Mouse (Mus musculus) adipocyte (in vitro differentiated cells): Measurements from ENCODE around the gene Pccb.

Experiments used
- DNase-seq: peaks from one replicate; pipeline ENCODE4 v3.0.0-alpha.2; 2016; ENCODE audit warnings: low spot score

Pccb gene

DNA sequence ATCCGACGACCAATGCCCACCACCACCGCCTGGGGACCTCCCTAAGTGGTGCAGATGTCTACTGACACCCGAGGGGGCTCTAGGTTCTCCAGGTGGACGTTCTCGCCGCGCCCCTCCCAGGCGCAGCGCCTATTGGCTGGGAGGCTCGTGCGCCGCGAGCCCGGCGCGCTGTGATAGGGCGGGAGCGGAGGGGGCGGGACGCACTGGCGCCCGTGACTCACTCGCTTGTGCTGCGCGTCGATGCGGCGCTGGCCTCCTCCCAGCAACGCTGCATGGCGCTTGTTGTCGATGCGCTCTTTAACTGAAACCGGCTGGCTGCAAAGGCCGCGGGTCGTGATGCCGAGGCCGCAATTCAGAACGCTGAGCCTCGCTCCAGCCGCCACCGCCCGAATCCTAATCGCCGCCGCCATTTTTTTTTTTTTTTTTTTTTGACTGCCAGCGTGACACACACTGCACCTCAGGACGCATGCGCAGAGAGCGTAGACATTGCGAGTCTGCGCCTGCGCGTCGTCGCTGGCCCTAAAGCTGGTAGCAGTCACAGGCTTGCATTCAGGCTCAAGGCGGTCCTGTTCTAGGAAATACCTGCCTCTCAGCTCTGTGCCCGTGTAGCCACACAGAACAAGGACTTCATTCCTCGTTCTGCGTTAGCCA is at the start of gene Pccb:
Gene Pccb (minus strand): TSS at position 451 of the 651 bp plus-strand sequence.
- DNase-seq: peak; percentile 98

DNA sequence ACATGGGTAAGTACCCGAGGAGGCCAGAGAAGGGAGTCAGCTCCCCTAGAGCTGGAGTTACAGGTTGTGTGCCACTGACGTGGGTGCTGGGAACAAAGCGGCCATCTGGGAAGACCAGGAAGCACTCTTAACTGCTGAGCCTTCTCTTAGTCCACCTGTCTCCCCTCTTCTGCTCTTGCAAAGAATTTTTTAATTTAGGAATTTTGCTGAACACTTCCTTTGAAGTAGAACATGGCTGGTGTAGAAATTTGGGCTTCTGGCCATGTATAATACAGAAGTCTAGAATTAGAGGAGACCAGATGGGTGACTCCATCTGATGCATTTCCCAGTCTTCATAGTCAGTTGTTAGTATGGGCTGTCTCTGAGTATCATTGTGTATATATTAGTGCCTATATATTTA is 49.0 kb upstream of the Pccb start:
- DNase-seq: no peak

DNA sequence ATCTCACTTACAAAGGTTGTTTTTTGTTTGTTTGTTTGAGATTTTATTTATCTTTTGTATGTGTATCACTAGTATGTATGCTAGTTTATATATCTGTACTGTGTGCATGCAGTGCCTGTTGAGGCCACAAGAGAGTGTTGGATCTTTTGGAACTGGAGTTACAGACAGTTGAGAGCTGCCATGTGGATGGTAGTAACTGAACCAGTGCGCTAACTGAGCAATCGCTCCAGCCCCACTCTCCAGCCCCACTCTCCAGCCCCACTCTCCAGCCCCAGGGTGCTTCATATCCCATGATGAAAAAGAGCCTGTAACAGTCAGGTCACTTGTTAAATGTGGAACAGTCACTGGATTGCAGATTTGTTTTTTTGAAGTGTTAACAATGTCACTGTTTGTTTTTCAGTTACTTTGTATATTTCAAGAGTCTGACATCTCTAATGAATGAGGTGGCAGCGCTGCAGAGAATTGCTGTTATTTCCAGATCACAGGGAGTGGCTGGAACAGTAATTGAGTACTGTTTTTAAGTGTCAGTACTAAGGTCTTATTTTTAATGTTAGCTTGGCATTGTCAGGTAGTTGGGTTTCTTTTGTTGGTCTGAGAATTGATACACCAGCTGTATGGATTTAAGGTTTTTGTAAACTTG is 45.5 kb upstream of the Pccb start:
- no peak for DNase-seq

DNA sequence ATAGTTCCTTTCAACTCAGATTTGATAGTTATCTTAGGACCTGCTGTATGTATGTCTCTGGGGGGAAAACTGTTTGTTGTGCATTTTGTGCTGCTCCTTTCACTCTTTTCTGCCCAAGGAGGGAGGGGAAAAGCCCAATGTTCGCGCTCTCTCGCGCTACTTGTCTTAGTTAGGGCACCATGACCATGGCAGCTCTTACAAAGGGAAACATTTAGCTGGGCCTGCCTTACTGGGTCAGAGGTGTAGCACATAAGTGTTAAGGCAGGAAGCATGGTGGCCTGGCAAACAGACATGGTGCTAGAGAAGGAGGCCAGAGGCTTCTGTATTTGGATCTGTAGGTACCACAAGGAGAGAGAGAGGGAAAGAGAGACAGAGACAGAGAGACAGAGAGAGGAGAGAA is 43.9 kb upstream of the Pccb start:
- DNase-seq: peak; percentile 49

DNA sequence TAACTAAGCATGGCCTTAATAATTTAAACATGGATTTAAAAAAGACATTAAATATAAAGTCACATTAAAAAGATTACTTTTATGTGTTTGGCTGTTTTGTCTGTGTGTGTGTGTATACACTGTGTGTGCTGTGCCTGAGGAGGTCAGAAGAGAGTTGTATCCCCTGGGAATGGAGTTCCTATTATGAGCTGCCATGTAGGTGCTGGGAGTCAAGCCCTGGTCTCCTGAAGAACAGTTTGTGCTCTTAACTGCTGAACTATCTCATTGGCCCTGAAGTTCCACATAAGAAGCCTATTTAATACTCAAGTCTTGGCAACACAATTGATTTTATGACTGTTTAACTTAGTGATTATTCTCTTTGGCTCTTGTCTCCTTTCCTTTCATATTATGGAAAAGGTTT is 42.8 kb upstream of the Pccb start:
- DNase-seq: peak; percentile 24

DNA sequence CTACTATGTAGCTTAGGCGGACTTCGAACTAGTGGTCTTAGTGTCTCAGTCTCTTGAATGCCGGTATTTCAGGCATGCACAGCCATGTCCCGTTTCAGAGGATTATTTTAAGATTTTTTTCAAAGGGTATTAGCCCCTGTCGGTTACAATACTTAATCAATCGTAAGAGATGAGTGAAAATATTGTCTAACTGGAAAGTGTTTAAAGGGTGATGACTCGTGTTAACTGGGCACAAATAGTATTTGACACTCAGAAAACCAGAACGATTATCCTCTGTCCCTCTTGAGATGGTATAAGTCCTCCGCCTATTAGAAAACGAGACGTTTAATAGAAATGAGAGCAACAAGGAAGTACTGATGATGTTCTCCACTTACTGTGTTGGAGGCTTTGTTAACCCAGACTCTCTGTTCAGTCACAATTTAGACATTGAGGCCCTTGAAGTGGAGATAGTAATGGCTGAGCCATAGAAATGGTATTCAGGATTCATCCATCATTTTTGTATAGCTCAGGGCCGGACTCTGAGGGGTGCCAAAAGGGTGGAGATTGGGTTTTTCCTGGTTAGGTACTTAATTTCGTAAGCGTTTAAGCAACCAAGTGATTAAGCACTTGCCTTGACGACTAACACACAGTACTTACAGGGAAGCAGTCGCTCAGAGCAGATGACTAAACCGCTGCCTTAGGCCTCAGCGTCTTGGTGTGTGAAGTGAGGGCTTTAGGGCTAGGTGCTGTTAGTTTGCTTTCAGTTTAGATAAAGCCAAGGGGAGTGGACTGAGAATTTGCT is 41.6 kb upstream of the Pccb start:
- DNase-seq: peak; percentile 55

DNA sequence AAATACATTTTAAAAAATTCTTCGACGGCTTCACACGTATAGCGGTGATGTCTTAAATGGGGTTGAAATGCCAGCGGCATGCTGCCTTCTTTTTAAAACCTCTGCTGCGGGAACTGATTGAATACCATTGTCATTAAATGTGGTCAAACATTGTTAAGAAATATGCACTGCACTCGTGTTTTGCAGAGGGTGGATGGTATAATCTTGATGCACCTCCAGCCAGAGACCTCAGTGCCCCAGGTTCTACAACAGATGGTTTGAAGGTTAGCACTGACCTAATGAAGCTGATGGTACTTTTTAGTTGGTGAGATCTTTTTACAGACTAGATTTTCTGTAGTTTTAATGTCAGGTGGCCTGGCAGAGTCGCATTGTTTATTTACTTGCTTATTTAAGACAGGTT is 41.0 kb upstream of the Pccb start:
- DNase-seq: no peak

DNA sequence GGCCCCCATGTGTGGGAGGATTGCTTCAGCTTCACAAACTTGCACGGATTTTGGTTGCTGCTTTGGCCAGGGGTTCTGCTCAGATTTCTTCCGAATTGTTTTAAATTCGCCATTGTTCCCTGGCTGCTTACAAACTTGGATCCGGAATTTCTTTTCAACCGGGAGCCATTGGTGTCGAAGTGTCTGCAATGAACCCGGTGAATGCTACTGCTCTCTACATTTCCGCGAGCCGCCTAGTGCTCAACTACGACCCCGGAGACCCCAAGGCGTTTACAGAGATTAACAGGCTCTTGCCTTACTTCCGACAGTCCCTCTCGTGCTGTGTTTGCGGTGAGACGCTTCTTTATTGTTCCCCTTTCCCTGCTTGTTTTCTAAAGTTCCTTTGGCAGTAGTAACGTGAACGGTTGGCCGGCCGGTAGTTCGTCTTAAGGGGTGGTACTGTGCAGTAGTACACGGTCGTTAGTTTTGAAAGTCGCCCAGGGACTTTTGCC is 40.4 kb upstream of the Pccb start:
- peak; percentile 43 for DNase-seq

DNA sequence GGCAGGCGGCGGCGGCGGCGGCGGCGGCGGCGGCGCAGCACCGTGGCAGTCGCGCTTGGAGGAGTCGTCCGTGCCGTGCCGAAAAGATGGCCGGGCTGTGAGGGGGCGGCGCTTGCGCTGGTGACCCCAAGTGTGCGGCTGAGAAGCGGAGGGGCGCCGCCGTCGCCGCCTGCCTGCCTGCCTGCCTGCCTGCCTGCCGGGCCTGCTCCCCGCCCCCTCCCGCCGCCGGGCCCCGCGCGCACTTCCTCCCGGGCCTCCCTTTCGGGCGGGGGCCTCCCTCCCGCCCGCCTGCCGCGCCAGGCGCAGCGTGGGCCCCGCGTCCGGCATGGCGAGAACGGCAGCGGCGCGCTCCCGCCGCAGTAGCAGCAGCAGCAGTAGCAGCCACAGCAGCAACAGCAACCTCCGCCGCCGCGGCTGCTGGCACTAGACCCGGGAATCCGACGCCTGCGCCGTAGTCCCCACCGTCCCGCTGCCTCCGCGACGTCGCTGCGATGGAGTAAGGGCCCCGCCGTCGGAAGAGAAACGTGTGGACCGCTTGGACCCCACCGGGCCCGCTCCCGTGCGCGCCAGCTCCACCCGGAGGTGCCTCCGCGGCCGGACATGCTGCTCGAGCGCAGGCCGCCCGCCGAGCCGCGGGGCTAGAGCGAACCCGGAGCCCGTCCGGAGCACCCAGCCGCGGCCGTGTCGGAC is 39.8 kb upstream of the Pccb start:
- peak; percentile 65 for DNase-seq

DNA sequence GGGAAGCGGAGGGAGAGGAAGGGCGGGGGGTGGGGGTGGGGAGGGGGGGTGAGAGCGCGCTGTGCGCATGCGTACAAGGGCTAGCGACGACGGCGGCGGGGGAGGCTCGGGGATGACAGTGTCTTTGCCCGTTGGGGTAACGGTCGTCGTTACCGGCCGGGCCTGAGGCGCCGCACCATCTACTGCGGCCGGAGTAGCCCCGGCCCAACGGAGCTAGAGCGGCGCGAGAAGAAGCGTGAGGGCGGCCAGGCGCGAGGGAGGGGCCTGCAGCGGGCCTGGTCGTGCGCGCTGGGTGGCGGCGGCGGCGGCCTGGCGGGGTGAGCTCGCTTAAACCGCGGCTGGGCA is 39.3 kb upstream of the Pccb start, which contains the start of gene Msl2:
Gene Msl2 (plus strand): TSS at position 115 of the 345 bp plus-strand sequence.
- no peak for DNase-seq

DNA sequence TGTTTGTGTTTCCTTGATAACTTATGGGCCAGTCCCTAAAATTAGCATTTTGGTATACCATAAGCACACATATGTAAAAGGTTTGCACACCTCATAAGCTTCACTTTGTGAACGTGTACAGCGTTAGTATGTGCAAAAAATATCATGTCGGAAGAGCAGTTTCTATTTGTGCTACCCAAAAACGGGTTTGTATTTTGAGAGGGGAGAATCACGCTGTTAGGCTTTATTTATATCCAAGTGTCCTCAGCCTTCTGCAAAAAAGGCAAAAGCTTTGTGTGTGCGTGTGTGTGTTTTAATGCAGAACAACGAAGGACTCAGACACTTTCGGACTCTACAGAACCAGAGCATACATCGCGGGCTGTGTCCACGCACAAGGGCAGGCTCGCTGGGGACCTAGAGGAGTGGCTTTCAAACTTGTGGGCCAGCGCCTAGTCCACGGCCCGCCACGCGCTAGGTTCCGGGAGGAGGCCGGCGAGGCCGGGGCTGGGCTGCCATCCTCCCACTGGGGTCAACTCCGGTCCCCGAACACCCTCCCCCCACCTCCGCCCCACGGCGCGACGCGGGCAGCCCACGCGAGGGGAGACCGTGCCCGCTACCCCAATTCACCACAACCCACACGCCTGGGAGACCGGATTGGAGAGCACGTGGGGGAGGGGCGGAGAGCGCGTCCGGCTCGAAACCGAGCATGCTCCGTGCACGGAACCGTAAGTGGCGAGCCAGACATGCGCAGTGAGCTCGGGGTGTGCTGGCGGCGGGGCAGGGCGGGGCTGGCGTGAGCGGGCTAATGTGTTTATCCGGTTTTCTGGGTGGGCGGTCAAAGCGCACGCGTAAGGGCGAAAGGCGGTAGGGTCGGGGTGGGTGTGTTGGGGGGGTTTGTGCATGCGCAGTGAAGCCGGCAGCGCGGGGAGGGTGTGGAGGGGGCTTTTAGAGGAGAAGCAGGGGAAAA is 38.6 kb upstream of the Pccb start:
- peak; percentile 99 for DNase-seq

DNA sequence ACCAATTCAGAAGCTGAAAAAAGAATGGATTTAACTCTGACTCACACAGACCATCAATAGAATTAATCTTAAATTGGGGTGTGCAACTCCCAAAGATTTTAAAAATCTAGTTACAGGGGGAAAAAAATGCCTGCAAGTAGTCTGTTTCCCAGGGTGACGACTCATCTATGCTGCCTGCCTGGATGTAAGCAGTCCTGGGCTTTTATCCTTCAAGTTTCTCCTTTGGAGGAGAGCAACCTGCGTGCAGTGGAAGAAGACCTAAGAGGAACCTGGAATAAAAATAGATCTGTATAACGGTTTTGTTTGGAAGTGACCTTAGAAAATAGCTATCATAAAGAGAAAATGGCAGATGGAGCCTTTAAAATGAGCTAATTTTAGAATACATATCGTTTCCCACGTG is 37.8 kb upstream of the Pccb start:
- DNase-seq: no peak

DNA sequence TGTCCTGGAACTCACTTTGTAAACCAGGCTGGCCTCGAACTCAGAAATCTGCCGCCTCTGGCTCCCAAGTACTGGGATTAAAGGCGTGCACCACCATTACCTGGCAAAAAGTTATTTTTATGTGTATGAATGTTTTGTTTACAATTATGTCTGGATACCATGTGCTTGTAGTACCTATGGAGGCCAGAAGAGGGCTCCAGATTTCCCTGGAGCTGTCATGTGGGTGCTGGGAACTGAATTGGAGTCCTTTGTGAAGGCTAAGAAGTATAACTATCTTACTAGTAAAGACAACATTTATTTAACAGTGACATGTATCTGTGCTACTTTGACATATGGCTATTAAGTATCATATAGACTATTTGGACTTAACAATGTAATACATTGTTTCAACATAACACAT is 35.1 kb upstream of the Pccb start:
- no peak for DNase-seq

DNA sequence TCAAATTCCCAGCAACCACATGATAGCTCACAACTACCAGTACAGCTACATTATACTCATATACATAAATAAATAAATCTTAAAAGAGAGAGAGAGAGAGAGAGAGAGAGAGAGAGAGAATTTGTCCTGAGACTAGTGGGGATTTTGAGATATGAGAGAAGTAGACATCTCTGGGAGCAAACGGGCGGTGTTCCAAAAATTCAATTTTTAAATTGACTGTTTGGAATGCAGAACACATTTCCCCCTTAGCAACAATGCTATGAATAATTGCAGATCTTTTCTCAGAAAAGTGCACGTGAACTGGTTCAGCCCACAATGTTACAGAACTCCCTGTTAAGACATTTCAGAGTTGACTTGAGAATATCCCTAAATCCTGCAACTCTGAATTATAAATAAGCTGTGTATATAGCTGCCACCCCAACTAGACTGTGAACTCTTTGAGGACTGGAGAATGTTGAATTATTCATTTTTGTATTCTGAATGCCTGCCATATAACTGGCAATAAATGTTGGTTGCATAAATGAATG is 30.4 kb upstream of the Pccb start:
- DNase-seq: no peak

DNA sequence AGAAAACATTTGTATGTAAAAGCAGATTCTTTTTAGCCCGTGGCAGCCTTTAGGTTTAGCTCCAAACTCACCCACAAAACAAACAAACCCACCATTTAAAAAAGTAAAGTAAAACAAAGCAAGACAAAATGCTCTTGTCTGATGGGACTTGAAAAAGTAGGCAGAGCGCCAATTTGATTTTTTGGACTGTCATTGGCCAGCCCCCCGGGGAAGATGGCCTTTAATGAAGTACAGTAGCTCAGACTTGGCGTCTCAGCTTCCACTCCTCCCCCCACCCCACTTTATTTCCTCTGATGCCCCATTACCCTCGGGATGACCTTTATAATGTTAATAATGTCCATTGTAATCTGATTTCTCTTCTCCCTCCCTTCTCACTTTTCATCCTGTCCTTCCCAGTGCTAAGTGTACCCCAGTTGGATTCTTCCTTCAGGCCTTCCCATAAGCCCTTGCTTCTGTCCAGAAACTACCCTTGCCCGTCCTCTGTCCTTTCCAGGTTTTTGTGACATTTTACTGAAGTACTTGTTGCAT is 27.6 kb upstream of the Pccb start:
- no peak for DNase-seq

DNA sequence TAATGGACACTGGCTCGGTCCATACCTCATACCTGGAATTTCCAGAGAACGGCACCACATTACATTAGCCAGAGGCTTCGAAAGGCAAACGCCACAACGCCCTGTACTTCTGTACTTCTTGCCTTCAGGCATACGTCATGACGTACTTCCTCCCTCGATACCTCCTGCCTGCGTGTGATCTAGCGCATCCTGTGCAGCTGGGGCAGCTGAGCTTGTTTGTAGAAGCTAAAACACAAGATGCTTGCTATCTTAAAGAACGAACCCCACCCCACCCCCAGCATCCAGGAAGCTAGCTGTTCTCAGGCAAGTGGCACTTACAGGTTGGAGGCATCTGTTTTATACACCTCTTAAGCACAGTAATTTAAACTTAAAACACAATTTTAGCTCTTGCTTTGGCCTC is 26.3 kb upstream of the Pccb start:
- DNase-seq: no peak

DNA sequence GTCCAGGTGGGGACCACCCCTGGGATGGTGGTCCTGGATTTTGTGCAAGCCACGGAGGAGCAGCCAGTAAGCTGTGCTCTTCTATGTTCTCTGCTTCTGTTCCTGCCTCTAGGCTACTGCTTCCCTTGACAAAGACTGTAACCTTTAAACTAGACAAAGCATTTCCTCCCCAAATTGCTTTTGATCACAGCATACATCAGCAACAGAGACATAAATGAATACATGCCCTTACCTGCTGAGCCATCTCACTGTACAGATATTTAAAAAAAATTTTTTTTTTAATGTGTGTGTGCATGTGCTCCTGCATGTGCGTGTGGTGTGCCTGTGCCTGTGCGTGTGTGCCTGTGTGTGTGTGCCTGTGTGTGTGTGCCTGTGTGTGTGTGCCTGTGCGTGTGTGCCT is 22.5 kb upstream of the Pccb start:
- no peak for DNase-seq

DNA sequence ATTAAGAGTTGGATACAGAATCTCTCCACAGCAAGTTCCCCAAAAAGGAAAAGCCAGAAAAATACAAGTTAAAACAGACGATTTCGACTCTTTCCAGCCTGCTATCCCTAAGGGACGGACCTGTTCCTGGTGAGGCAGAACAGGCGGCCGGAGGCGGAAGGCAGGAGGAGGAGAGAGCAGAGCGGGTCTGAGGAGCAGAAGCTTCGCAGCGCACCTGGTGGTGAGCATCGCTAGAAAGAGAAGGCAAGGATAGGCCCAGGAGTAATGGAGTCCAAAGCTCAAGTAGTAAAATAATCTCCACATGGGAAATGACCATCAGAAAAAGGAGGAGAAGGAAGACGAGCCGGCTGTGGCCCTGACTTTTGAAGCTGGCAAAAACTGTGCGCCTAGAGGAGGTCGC is 18.6 kb upstream of the Pccb start:
- no peak for DNase-seq

DNA sequence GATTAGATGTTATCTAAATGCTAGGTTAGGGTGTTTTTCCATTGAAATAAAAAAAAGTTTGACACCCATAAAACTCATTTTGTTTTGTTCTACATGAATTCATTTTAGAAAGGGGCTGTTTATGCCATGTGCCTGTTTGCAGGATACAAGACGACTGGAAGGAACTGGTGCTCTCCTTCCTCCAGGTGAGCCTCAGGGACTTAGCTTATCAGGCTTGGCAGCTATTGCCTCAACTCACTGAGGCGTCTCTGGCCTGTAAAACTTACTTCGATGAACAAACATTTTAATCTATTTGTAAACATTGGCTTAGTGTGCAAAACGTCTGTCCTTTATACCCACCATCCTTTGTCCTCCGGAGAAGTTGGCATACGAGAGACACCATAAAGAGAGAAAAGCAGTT is 18.0 kb upstream of the Pccb start:
- no peak for DNase-seq

DNA sequence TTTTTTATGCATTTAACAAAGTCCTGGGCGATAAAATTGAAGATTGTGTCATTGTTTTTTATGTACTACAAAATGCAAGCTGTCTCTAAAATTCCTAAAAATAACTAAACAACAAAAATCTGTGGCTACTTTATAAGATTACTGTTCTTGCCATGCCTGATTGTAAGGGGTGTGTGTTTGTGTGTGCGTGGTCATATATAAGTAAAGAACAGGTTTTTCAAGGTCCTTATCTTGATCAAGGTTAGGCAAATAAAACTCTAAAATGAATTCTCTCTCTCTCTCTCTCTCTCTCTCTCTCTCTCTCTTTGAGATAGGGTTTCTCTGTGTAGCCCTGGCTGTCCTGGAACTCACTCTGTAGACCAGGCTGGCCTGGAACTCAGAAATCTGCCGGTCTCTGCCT is 17.3 kb upstream of the Pccb start:
- DNase-seq: no peak
